Comparison of ENCODE assay signal across 20 mouse cellular contexts in genomic region chr2:50233491-50233890, GRCm38 (mm10).
"Had no signal": no experiment of that assay in that cellular context is flagged by ENCODE, and none has a peak within 500 bp of the region (broad histone marks: within the 10 kb centered on the region; RNA-seq: fewer than 3 reads in every experiment).

No protein-coding gene starts in this region.

- H3K9ac ChIP-seq: intestine, embryonic 15.5 days; limb, embryonic 13.5 days; liver, embryonic 12.5 days; liver, embryonic 15.5 days; lung, embryonic 15.5 days; neural tube, embryonic 13.5 days had no signal

- H3K9me3 ChIP-seq: intestine, embryonic 15.5 days; limb, embryonic 10.5 days; limb, embryonic 13.5 days; liver, embryonic 12.5 days; liver, embryonic 15.5 days; lung, embryonic 15.5 days; megakaryocyte, embryonic 14.5 days; neural tube, embryonic 13.5 days had no signal

- H3K27me3 ChIP-seq: intestine, embryonic 15.5 days; limb, embryonic 13.5 days; liver, embryonic 12.5 days; liver, embryonic 15.5 days; lung, embryonic 15.5 days; megakaryocyte, embryonic 14.5 days; neural tube, embryonic 13.5 days had no signal

- ATAC-seq: intestine, embryonic 15.5 days; liver, embryonic 12.5 days had no signal

- H3K4me1 ChIP-seq: intestine, embryonic 15.5 days; limb, embryonic 10.5 days; limb, embryonic 13.5 days; liver, embryonic 12.5 days; liver, embryonic 15.5 days; lung, embryonic 15.5 days; megakaryocyte, embryonic 14.5 days; neural tube, embryonic 13.5 days had no signal

- H3K27ac ChIP-seq: intestine, embryonic 15.5 days; layer of hippocampus, adult 2 months; limb, embryonic 10.5 days; limb, embryonic 13.5 days; liver, embryonic 12.5 days; liver, embryonic 15.5 days; lung, embryonic 15.5 days; neural tube, embryonic 13.5 days had no signal

- H3K4me2 ChIP-seq: intestine, embryonic 15.5 days; limb, embryonic 13.5 days; liver, embryonic 12.5 days; liver, embryonic 15.5 days; lung, embryonic 15.5 days; midbrain, embryonic 11.5 days; neural tube, embryonic 13.5 days had no signal

- DNase-seq: kidney, adult 11 months; kidney, adult 9 months; kidney, postnatal 25 days; layer of hippocampus, adult 9-11 months; liver; lung, adult 18-20 months; lung, postnatal 10 days; lung, postnatal 36 days; thymus, postnatal 25 days had no signal

- H3K36me3 ChIP-seq: intestine, embryonic 15.5 days; limb, embryonic 10.5 days; limb, embryonic 13.5 days; liver, embryonic 12.5 days; liver, embryonic 15.5 days; lung, embryonic 15.5 days; neural tube, embryonic 13.5 days had no signal

- H3K4me3 ChIP-seq: intestine, embryonic 15.5 days; layer of hippocampus, adult 2 months; limb, embryonic 10.5 days; limb, embryonic 13.5 days; liver, embryonic 12.5 days; liver, embryonic 15.5 days; lung, embryonic 15.5 days; megakaryocyte, embryonic 14.5 days; myocyte; neural tube, embryonic 13.5 days had no signal
